Mouse (Mus musculus) heart, embryonic 10.5 days (tissue): ENCODE measurements around the gene Gpat3. TPM values are rescaled to one million over a fixed set of nuclear protein-coding genes. Genes with fewer than 3 reads are reported as not detected.
A peak's percentile ranks its signal among the peaks of the same experiment; 100 is the strongest.

Experiments
- DNase-seq: peaks from one replicate; pipeline ENCODE4 v3.0.0-alpha.2; 2017; ENCODE audit warnings: low spot score
- H3K27ac ChIP-seq: fragments of 300-500 bp; sonication (generic); 2 replicates; pipeline ENCODE4 v1.5.1; 2016; ENCODE audit warnings: mild to moderate bottlenecking
- H3K27me3 ChIP-seq: fragments of 300-500 bp; sonication (generic); 2 replicates; pipeline ENCODE4 v1.6.1; 2016; ENCODE audit warnings: mild to moderate bottlenecking; ENCODE audit not compliant: poor library complexity, insufficient read depth, severe bottlenecking
- H3K36me3 ChIP-seq: fragments of 300-500 bp; sonication (generic); 2 replicates; pipeline ENCODE4 v1.6.1; 2016; ENCODE audit warnings: mild to moderate bottlenecking, moderate library complexity
- H3K4me1 ChIP-seq: fragments of 300-500 bp; sonication (generic); 2 replicates; pipeline ENCODE4 v1.6.1; 2016; ENCODE audit warnings: mild to moderate bottlenecking
- H3K4me3 ChIP-seq: fragments of 300-500 bp; sonication (generic); 2 replicates; pipeline ENCODE4 v1.5.1; 2016; ENCODE audit warnings: mild to moderate bottlenecking, moderate library complexity
- H3K9me3 ChIP-seq: fragments of 300-500 bp; sonication (generic); 2 replicates; pipeline ENCODE4 v1.6.1; 2016; ENCODE audit warnings: mild to moderate bottlenecking, moderate library complexity
- WGBS: fragments of 180-500 bp; shearing (Covaris S2); methylation state at CpG from one replicate; pipeline ENCODE4 v1.1.7; 2016; 5-methylcytosine and 5-hydroxymethylcytosine counted together
- polyA plus RNA-seq: library from polyadenylated mRNA; unstranded; fragments of >200 nt; fragmentation: Nextera tagmentation; extraction: Ambion mirVana; gene quantifications from 2 replicates; pipeline ENCODE4 v1.2.1, GENCODE M21; 2016

The Gpat3 gene
- polyA plus RNA-seq, 1 experiment from 2014 or later = 5.3 TPM

- Histone ChIP-seq H3K36me3 (no peaks in the 10 kb centered on the region), H3K27ac (peak overlapping the region; percentile 56; the same call in 1 of the 2 replicates)
These were observed 64.2 kb downstream of the Gpat3 start for GRCm38 (mm10) chr5:100909691-100910090.

GRCm38 (mm10) chr5:100911502-100912097, 66.1 kb downstream of the Gpat3 start:
- DNase-seq = no peak
- Histone ChIP-seq H3K36me3 (no peaks in the 10 kb centered on the region), H3K27ac (no peak overlapping the region), H3K4me3 (no peak overlapping the region), H3K9me3 (no peaks in the 10 kb centered on the region), H3K4me1 (0 out of 2 replicates have a peak, but pooled peaks cover 4% of the 10 kb centered on the region), H3K27me3 (0 out of 2 replicates have a peak, but pooled peaks cover 5% of the 10 kb centered on the region)
- WGBS = 70% methylated on average over 19 of the region's 19 CpGs

More at GRCm38 (mm10) chr5:100909691-100910090, 64.2 kb downstream of the Gpat3 start:
- Histone ChIP-seq H3K9me3 (no peaks in the 10 kb centered on the region), H3K4me1 (0 out of 2 replicates have a peak, but pooled peaks cover 4% of the 10 kb centered on the region), H3K27me3 (0 out of 2 replicates have a peak, but pooled peaks cover 5% of the 10 kb centered on the region), H3K4me3 (no peak overlapping the region)
- 46% methylated on average over 11 of the region's 11 CpGs for WGBS
- DNase-seq = no peak

DNA sequence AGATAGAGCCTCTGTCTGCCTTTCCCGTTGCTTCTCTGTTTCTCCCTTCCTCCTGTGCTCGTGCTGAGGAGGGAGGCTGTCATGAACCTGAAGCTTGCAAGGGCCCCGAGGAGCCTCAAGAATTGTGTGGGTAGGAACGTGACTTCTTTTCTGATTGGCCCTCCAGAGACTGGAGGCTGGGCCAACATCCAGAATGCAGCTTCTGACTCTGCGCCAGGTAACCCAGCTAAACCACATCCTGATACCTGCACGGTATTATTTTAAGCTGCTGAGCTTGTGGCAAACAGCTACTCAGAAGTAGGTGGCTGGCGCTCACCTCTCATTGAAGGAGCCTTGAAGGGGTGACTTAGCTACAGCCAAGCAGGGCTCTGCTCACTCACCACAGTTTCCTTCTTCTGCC, 66.9 kb downstream of the Gpat3 start:
- no peak for DNase-seq
- 78% methylated on average over 7 of the region's 7 CpGs for WGBS
- Histone ChIP-seq H3K36me3 (no peaks in the 10 kb centered on the region), H3K4me3 (no peak overlapping the region), H3K27me3 (0 out of 2 replicates have a peak, but pooled peaks cover 5% of the 10 kb centered on the region), H3K27ac (no peak overlapping the region), H3K9me3 (no peaks in the 10 kb centered on the region), H3K4me1 (0 out of 2 replicates have a peak, but pooled peaks cover 4% of the 10 kb centered on the region)

- no peak for DNase-seq
- Histone ChIP-seq H3K27me3 (0 out of 2 replicates have a peak, but pooled peaks cover 5% of the 10 kb centered on the region), H3K9me3 (no peaks in the 10 kb centered on the region), H3K4me3 (no peak overlapping the region), H3K36me3 (no peaks in the 10 kb centered on the region), H3K27ac (no peak overlapping the region), H3K4me1 (0 out of 2 replicates have a peak, but pooled peaks cover 4% of the 10 kb centered on the region)
- WGBS = 60% methylated on average over 9 of the region's 9 CpGs
These were observed 67.8 kb downstream of the Gpat3 start for GRCm38 (mm10) chr5:100913274-100913673.

DNA sequence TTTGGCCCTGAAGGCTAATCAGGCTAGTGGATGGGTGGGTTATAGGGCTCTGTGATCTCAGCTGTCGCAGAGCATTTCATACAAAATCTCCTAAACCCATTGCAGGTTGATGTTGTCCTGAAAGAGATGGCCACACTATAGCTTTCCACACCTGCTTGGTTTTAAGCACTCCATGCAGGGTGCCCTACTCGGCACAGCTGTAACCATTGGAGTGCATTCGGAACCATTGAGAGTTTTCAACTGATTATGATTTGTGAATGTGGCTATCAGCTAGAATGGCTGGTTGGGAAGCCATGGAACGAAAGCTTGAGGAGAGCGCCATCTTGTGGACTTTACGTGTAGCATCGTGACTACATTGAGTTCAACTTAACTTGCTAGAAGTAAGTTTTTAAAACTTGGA, 69.5 kb downstream of the Gpat3 start:
- Histone ChIP-seq H3K4me1 (0 out of 2 replicates have a peak, but pooled peaks cover 4% of the 10 kb centered on the region), H3K4me3 (no peak overlapping the region), H3K36me3 (no peaks in the 10 kb centered on the region), H3K27me3 (peaks cover 5% of the 10 kb centered on the region; the same call in 1 of the 2 replicates), H3K27ac (no peak overlapping the region), H3K9me3 (no peaks in the 10 kb centered on the region)
- WGBS = 19% methylated on average over 7 of the region's 7 CpGs
- DNase-seq = no peak

DNA sequence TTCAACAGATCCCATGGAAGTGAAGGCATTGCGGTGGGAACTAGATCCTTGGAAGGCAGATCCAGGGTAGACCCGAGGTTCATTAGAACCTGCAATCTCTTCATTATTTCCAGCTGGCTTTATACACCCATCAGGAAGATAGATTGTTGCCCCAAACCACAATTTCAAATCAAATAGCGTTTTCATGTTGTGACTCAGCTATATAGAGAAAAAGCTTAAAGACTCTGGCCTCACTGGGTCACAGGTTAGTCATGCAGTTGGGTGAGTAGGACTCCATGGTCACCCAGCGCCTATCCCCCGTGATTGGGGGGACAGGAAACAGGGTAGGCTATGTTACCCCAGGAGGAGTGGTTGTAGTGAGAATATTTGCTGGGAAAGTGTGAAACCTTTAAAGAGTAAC, 69.9 kb downstream of the Gpat3 start:
- Histone ChIP-seq H3K4me3 (no peak overlapping the region), H3K36me3 (no peaks in the 10 kb centered on the region), H3K27me3 (peaks cover 5% of the 10 kb centered on the region; the same call in 1 of the 2 replicates), H3K9me3 (no peaks in the 10 kb centered on the region), H3K4me1 (no peaks in the 10 kb centered on the region), H3K27ac (no peak overlapping the region)
- no peak for DNase-seq
- WGBS = 44% methylated on average over 5 of the region's 5 CpGs

DNA sequence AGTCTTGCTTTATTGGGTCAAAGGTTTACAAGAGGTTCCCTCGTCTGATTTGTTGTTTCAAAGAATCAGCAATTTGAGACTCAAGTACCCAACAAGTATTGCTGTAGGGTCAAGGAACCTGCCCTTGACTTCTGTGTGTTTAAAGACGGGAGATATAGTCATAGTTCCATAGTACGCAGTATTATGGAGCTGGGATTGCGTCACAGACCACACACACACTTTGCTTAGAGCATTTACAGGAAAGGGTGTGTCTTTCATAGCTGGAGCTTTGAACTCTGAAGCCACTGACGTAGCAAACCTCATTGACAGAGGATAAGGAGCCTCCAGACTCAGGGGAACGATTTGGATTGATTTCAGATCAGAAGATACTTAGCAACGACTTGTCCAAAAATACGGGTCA, 70.9 kb downstream of the Gpat3 start:
- no peak for DNase-seq
- Histone ChIP-seq H3K9me3 (no peaks in the 10 kb centered on the region), H3K4me3 (no peak overlapping the region), H3K27ac (no peak overlapping the region), H3K27me3 (peaks cover 8% of the 10 kb centered on the region; the same call in 1 of the 2 replicates), H3K36me3 (no peaks in the 10 kb centered on the region), H3K4me1 (no peaks in the 10 kb centered on the region)
- 71% methylated on average over 8 of the region's 8 CpGs for WGBS

- H3K27me3 ChIP-seq = peaks cover 8% of the 10 kb centered on the region; the same call in 1 of the 2 replicates
These were observed 71.8 kb downstream of the Gpat3 start for GRCm38 (mm10) chr5:100917252-100917774.

DNA sequence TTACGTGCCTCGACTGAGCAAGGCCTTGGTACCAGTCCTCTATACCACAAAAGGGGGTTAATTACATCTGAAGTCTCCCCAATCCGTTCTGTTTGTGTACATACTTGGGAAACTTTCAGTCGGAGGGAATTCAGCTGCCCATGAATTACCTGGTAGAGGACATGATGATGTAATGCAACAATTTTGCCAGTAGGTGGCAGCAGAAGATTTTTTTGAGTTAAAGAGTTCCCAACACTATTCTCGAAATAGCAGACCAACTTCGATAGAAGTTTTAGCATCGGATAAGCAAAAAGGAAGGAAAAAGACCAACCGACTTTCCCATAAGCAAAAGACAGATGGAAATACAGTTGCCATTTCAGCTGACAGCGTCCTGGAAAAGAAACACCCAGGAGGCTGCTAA, 73.6 kb downstream of the Gpat3 start:
- WGBS = 19% methylated on average over 9 of the region's 9 CpGs
- DNase-seq = no peak
- Histone ChIP-seq H3K4me3 (no peak overlapping the region), H3K27ac (no peak overlapping the region), H3K27me3 (peaks cover 4% of the 10 kb centered on the region; the same call in 1 of the 2 replicates), H3K4me1 (no peaks in the 10 kb centered on the region), H3K36me3 (no peaks in the 10 kb centered on the region), H3K9me3 (no peaks in the 10 kb centered on the region)

More at GRCm38 (mm10) chr5:100917252-100917774, 71.8 kb downstream of the Gpat3 start:
- WGBS = 20% methylated on average over 15 of the region's 15 CpGs
- Histone ChIP-seq H3K27ac (no peak overlapping the region), H3K36me3 (no peaks in the 10 kb centered on the region), H3K9me3 (no peaks in the 10 kb centered on the region), H3K4me3 (no peak overlapping the region), H3K4me1 (no peaks in the 10 kb centered on the region)
- peak; percentile 82 for DNase-seq

GRCm38 (mm10) chr5:100929698-100930097, 84.2 kb downstream of the Gpat3 start:
- WGBS = 70% methylated on average over 2 of the region's 2 CpGs

GRCm38 (mm10) chr5:100943716-100944115, 98.2 kb downstream of the Gpat3 start:
- Histone ChIP-seq H3K27ac (no peak overlapping the region), H3K36me3 (no peaks in the 10 kb centered on the region), H3K4me1 (no peaks in the 10 kb centered on the region), H3K9me3 (no peaks in the 10 kb centered on the region), H3K4me3 (no peak overlapping the region), H3K27me3 (no peaks in the 10 kb centered on the region)
- WGBS = 70% methylated on average over 11 of the region's 11 CpGs
- DNase-seq = no peak

More at GRCm38 (mm10) chr5:100929698-100930097, 84.2 kb downstream of the Gpat3 start:
- Histone ChIP-seq H3K36me3 (no peaks in the 10 kb centered on the region), H3K27me3 (no peaks in the 10 kb centered on the region), H3K27ac (no peak overlapping the region), H3K4me1 (no peaks in the 10 kb centered on the region), H3K9me3 (no peaks in the 10 kb centered on the region), H3K4me3 (no peak overlapping the region)
- no peak for DNase-seq

GRCm38 (mm10) chr5:100945336-100945735, 99.8 kb downstream of the Gpat3 start:
- Histone ChIP-seq H3K27me3 (no peaks in the 10 kb centered on the region), H3K9me3 (no peaks in the 10 kb centered on the region), H3K4me3 (no peak overlapping the region), H3K36me3 (no peaks in the 10 kb centered on the region), H3K27ac (no peak overlapping the region), H3K4me1 (no peaks in the 10 kb centered on the region)
- no peak for DNase-seq
- 86% methylated on average over 10 of the region's 10 CpGs for WGBS
